Mouse (Mus musculus) lung, postnatal 10 days (tissue): ENCODE measurements around the gene Cyp4f16.
"Not testable (repeated sequence)": the region's sequence is repeated elsewhere in the genome, so short reads cannot be mapped to it uniquely, and the experiment has no call there.

Source experiments
- DNase-seq: peaks from one replicate; pipeline ENCODE4 v3.0.0; 2021

The Cyp4f16 gene

DNA sequence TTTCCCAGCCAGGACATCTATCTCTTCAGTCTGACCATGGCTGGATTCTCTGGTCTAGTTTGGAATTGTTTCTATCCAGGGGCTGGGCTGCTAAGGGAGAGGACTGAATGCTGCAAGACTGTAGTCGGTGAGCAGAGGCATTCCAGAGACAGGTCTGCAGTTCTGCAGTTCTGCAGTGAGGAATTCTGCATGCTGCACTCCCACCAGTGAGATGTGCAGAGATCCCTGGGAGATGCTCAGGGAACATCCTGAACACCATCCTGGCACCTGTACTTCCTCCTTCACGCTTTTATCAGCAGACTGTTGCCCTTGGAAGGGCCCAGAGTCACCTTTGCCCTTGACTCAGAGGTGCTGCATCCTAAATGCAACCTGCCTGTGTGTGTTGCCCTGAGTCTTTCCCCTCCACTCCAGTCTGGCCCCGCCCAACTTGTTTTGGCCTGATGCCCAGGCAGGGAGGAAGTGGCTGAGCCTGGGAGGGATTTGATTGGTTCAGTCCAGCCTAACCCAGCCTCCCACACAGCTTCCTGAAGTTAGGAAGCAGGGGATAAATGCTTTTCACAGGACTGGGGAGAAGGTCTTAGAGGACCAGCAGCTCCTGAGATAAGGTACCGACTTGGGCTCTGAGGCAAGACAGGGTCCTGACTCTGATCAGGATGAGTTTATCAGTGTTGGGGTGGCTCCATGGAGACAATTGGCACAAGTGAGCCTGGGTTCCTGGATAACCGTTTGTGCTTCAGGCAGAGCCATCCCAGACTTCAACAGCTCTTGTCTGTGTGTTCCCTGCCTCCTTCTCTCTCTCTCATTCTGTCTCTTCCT lies at the start of gene Cyp4f16:
Gene Cyp4f16, plus strand, starts transcription at position 508 of the 816 bp plus-strand sequence.
- DNase-seq, result peak; percentile 98

DNA sequence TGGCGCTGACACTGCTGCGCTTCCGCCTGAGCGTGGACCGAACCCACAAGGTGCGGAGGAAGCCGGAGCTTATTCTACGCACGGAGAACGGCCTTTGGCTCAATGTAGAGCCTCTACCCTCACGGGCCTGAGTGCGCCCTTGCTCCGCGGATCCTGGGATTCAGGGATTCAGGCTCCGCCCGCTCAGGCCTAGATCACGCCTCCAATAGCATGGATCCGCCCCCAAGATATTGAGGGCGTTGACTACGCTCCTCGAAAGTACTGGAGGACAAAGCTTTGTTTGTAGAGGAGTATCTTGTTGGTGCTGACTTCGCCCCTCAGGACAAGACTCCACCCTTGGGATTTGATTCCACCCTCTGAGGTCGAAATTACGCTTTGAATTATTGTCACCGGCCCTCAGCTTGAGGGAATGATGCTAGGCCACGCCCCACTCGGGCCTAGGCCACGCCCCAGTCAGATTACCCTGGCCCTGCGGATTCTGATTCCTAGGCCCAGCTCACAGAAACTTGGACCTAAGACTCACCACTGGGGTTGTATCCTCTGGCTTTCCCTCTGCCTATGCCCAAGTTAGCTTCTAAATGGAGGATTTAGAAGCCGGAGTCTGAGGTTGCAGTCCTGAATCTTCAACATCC lies 43.9 kb upstream of the Cyp4f16 start:
- DNase-seq, result peak; percentile 65

DNA sequence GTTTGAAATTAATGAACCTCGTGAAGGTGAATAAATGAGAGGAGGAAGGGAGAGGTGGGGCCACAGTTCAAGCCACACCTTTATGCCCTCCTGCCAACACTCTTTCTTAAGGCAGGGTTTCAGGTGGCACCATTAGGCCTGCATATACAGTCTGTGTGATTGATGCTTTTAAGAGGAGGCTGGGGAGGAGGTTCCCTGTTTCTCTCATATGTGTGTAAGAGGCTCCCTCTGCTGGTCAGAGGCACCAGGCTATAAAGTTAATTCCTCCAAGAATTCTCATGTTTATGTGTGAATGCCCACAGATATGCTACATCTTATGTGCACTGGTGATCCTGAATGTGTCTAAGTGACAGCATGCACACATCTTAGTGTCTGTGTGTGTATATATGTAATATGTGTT lies 41.8 kb upstream of the Cyp4f16 start:
- peak; percentile 83 for DNase-seq

DNA sequence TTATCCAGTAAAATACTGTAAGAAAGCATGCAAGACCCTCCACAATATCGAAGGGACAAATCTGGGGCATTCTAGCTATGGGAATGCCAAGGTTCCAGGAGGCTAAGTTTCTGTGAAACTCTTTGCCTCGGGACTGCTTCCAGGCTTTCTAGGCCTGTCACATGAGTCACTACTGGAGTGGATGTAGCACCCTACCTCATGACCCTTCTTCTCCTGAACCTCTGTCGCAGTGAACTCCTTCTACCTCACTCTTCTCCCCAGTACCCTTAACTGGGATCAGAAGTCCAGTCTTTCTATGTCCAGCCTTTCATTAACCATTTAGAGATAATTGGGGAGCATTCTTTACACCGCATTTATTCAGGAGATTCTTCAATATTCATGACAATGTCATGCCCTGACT lies 35.8 kb upstream of the Cyp4f16 start:
- not testable (repeated sequence) for DNase-seq

DNA sequence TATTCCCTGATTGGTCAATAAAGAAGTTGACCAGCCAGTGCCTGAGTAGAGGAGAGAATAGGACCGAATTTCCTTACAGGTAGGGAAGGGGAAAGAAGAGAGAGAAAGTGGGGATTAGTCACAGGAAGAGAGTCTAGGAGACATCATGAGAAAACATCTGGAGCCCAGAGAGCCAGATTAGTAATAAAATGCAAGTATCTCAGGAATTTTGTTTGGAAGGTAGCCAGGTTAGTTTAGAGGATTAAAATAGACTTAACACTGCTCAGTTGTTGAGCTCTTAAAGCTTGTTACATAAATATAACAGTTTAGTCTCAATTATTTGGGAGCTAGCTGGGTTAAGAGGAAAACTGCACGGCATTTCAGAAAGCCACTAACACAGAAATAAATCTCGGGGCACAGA lies 35.3 kb upstream of the Cyp4f16 start:
- no peak for DNase-seq

DNA sequence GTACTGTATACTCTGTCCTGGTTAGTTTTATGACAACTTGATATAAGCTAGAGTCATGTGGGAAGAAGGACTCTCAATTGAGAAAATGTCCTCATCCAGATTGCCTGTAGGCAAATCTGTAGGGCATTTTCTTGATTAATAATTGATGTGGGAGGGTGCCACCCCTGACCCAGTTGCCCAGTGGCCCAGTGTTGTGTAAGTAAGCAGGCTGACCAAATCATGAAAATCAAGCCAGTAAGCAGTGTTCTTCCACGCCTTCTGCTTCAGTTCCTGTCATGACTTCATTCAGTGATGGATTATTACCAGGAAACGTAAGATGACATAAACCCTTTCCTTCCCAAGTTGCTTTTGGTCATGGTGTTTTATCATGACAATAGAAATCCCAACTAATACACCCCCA lies 33.2 kb upstream of the Cyp4f16 start:
- no peak for DNase-seq

DNA sequence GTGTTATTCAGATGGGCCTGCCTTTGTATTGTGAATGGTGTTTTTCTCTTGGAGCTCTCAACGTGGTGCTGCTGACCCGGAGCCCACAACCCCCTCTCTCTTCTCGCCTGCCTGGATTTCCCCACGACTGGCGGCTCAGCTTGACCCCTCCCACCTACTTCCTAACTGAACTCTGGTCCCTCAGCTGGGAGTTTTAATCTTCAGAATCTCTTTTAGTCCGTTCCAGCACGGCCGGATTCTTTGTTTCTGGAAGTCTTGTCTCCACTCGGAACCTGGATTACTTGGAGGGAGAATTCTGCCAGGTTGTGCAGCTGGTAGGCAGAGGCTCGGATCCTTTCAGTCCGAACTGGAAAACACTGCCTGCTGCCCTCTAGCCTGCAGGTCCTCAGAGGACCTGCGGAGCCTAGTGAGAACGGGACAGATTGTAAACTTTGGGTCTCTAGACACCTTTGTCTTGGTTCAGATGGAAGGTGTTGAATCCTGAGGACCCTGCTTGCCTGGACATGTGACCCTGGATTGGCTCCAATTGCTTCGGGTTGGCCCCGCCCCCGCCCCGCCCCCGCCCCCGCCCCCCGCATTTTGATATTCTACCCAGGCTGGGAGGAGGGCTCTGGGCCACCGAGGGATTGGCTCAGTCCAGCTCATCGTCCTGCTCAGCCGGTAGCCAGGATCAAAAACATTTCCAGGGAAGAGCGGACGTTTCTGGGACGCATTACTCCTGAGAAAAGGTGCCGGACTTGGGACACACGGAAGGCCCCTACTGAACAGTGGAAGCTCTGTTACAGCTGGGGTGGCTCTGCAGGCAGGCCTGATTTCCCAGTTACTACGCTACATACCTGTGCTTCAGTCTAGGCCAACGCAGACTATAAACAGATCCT lies 30.3 kb upstream of the Cyp4f16 start, which contains the start of gene Cyp4f17:
Gene Cyp4f17, plus strand, starts transcription at position 200 of the 878 bp plus-strand sequence.
- DNase-seq, result peak; percentile 46

DNA sequence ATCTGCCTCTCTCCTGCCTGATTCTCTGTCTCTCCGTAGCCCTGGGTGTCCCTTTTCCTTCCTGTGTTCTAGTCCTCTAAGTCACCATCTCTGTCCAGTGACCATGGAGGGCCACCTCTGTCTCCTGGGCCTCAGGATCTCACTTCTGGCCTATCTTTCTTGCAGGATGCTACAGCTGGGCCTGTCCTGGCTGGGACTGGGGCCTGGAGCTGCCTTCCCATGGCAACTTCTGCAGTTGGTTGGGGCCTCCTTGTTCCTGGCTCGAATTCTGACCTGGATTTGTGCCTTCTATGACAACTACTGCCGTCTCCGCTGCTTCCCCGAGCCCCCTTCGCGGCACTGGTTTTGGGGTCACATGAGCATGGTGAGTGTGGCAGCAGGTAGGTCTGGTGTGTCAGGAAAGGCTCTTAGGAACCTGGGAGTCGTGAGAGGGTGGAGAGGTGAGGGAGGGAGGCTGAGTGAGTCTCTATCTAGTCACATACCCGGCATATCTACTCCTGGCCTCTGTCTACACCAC lies 29.6 kb upstream of the Cyp4f16 start:
- peak; percentile 11 for DNase-seq

DNA sequence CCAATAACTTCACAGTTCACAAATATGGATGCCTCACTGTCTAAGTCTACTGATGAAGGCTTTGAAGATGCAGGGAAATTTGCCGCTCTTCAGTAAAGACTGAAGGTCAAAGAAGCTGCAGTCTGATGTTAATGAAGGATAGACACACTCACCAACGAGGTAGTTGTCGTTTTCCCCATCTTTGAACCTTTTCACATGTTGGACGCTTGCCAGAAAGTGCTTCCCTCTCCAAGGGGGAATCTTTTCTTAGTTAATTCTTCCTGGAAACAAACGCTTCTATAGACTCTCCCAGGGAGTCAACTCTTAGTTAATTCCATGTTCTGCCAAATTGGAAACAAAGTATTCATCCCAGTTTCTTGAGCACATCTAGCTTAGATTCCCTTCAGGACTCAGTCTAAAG lies 20.2 kb upstream of the Cyp4f16 start:
- DNase-seq, result no peak

DNA sequence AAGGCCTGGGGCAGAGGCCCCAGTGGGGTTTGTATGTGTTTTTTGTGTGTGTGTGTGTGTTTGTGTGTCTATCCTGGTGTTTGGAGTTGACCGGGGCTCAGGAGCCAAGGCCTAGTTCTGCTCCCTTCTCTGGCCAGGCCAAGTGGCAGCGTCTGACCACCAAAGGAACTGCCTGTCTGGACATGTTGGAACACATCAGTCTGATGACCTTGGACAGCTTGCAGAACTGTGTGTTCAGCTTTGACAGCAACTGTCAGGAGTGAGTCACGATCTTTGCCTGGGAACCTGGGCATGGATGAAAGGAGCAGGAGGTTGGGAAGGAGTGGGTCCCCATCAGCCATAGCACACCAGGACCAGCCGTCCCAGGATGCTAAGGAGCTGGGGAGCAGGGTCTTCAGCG lies 14.4 kb upstream of the Cyp4f16 start:
- no peak for DNase-seq

DNA sequence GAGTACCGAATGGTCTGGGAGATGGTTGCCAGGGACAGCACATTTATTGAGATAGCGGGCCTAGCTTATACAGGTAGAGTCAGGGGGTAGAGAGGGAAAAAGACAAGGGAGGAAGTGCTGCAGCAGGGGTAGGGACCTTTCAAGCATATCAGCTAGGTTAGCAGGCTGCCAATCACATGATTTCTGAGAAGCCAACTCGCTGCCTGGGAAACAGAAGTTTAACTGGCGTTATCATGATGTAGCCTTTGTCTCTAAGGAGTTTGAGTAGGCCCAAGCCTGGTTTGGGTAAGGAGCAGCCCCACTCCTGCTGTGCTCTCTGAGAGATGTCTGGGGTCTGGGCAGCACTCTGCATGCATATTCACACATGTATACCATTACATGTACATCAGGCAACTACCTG lies 14.0 kb upstream of the Cyp4f16 start:
- DNase-seq, result no peak

DNA sequence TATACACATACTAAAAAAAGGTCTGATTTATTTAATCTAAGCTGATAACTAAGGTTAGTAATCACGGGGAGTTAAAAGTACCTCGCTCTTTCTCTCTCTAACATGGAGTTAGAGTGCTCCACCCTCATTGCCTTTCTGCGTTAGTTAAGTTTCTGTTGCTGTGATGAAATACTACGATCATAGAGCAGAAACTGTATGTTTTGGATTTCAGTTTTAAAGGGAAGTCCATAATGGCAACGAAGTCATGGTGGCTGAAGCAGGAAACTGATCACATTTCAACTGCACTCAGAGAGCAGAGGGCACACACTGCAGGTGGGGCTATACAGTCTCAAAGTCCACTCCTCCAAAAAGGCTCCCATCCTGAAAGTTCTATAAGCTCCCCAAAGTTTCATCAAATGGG lies 13.5 kb upstream of the Cyp4f16 start:
- no peak for DNase-seq

DNA sequence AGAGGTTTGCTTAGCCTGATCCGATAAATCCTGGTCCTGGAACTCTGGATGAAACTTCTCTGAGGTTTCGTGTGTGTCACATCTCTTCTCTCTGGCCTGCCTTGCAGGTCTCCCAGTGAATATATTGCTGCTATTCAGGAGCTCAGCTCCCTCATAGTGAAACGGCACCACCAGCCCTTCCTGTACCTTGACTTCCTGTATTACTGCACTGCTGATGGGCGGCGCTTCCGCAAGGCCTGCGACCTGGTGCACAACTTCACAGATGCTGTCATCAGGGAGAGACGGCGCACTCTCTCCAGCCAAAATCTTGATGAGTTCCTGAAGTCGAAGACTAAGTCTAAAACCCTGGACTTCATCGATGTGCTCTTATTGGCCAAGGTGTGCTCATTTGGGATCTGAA lies 12.5 kb upstream of the Cyp4f16 start:
- no peak for DNase-seq

DNA sequence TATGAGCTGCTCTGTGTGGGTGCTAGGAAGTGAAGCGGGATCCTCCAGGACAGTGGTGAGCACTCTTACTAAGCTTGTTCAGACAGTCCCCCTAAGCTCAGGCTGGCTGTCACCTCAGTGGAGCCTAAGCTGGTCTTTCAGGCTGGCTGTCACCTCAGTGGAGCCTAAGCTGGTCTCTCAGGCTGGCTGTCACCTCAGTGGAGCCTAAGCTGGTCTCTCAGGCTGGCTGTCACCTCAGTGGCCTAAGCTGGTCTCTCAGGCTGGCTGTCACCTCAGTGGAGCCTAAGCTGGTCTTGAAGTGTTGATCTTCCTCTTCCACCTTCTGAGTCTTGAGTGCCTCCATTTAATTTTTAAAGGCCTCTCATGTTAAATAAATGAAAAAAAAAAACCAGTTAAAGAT lies 10.0 kb upstream of the Cyp4f16 start:
- DNase-seq, result not testable (repeated sequence)

DNA sequence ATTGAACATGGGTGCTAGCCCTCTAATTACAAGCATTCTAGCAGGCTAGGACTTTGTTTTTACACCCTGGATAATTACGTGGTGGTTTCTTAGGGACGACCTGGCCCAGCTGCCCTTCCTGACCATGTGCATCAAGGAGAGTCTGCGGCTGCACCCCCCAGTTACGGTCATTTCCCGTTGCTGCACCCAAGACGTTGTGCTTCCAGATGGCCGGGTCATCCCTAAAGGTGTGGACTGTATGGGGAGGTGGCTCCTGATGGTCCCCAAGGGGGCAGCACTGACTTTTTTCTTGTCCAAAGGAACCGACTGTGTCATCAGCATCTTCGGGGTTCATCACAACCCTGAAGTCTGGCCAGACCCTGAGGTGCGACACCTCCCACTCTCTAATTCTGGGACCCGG lies 8.6 kb upstream of the Cyp4f16 start:
- DNase-seq, result no peak

DNA sequence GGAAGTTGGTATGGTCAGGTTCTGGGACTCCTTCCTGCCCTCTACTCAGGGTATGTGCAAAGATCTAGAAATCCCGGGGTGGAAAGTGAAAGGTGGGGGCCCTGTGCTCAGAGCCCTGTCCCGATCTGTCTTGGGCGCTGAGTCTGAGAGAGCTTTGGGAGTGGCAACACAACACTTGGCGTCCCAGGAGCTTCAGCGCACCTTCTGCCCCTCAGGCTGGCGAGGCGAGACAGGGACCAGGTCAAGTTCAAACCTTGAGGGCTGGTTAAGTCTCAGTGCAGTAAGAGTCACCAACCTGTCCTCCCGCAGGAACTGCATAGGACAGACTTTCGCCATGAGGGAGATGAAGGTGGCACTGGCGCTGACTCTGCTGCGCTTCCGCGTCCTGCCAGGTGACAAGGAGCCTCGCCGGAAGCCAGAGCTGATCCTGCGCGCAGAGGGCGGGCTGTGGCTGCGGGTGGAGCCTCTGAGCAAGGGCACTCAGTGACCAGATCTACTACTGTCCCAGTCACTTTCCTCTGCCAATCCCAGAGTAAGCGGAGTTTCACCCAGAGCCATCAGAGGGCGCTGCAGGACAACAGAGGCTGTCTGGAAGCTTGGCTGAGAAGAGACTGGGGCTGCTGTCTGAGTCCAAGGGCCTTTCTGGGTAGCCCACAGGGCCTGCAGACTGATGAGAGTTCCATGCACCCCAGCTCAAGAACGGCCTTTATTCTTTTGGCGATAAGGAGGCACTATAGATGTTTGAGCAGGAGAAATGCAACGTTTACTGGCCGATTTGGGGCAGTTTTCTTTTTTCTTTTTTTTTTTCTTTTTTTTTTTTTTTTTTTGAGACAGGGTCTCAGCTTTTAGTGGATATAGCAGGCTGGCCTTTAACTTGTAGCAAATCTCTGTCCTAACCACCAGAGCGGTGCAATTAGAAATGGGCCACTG lies 7.7 kb upstream of the Cyp4f16 start:
- peak; percentile 94 for DNase-seq

DNA sequence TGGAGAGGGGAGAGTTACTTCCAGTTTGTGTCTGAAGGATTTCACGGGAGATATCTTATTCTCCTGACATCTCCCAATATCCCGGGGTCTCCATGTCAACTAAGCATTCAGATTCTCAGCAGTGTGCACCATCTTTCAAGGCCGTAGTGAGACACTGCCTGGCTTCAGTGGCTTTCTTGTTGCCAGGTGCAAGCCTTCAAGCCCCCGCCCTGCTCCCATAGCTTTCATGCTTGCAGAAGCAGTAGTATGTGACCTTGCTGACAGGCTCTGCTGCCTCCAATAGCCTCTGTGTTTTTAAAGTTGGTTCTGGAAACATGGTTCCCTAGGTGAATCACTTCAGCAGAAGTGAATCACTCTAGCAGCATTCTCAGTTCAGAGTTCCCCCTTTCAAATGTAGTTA lies 4.0 kb upstream of the Cyp4f16 start:
- DNase-seq, result not testable (repeated sequence)

DNA sequence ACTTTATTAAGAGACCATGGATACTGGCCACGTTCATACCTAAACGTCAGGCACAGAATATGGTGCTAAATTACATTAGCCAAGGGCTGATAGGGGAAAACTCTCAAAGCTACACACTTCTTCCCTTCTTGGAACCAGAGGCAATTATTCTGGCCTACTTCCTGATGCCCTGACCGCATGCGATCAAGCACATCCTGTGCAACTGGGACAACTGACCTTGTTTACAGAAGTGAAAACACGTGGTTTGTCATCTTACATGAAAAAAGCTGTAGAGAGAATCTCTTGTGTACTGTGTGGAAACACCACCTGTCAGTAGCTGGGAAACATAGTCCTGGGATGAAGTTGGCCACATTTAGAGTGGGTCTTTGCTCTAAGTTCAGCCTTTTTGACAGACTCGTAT lies 2.3 kb upstream of the Cyp4f16 start:
- DNase-seq, result no peak

DNA sequence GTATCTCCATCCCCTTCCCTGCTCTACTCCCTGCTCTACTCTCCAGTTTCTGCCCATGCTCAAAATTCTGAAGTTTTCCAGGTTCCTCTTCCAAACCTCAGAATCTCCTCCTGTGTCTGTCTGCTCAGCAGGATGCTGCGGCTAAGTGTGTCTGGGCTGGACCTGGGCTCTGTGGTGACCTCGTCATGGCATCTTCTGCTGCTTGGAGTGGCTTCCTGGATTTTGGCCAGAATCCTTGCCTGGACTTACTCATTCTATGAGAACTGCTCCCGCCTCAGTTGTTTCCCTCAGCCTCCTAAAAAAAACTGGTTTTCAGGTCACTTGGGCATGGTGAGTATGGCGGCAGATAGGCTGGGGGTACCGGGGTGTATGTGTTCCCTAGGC lies 501 bp downstream of the Cyp4f16 start:
- peak; percentile 40 for DNase-seq

DNA sequence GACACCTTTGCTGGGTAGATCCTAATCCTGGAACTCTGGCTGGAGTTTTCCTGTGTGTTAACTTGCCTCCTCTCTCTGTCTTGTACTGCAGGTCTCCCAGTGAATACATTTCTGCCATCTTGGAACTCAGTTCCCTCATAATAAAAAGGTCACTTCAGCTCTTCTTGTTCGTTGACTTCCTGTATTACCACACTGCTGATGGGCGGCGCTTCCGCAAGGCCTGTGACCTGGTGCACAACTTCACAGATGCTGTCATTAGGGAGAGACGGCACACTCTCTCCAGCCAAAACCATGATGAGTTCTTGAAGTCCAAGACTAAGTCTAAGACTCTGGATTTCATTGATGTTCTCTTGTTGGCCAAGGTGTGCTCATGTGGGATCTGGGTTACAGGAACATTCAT lies 8.4 kb downstream of the Cyp4f16 start:
- DNase-seq, result not testable (repeated sequence)

DNA sequence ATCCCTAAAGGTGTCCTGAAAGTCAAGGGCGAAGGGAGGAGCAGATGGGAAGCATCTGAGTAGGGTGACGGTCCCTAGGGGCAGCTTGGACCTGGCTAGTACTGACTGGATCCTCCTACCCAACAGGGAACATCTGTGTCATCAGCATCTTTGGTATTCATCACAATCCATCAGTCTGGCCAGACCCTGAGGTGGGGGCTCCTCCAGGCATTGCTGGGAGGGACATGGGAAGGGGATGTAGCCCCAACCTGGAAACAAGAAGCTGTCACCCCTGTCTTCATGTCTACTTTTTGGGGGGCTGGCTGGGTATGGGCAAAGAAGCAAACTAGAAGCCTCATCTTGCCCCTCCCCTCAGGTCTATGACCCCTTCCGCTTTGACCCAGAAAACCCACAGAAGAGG lies 14.0 kb downstream of the Cyp4f16 start:
- not testable (repeated sequence) for DNase-seq
